Mouse (Mus musculus): Measurements from ENCODE around the gene Ctbp1. TPM values are rescaled to one million over a fixed set of nuclear protein-coding genes. Genes with fewer than 3 reads are reported as not detected.

The Ctbp1 gene
- polyA plus RNA-seq, 1 experiment: 35.7 TPM

DNA sequence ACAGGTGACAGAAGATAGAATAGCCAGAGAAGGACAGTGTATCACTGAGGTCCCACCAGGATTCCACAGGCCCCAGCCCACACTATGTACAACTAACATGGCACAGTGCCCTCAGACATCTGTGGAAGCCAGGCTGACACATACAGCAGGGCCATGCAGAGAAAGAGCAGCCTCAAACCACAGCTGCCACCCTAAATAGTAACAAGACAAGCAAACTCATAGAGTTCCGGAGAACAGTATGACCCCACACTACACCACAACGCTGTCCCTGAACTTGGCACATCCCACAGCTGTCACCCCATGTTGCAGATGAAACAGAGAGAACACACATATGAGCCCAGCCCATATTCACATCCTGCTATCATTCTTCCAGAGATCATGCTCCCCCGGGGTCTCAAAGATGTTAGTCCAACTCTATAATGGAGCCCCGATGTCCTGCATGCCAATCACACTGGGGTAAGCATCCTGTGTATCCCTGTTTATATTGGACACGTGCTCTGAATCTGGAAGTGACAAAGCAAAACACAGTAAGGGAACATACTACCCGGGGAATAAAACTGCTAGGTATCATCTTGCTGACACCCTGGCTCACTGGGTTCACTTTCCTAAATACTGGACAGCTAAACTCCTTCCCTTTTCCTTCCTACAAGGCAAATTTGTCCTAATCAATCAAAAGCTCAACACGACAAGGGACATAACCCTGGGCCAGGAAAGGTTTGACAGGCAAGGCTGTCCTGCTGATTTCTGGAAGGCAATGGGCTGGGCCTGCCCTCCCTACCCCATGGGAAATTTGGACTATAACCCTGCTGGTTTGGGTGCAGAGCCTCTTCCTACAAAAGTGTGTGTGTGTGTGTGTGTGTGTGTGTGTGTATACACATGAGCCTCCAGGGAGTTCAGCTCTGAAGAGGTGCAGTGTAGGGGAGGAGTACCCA, 1.7 kb downstream of the Ctbp1 start:
- no peak for TF ChIP-seq POLR2A (IDR thresholded peaks at IDR 0.05; ENCODE audit: control insufficient read depth, low read depth, low read length)
- TF ChIP-seq CTCF (IDR thresholded peaks at IDR 0.05; ENCODE audit: control insufficient read depth, insufficient read depth, insufficient replicate concordance, low read depth, low read length): no peak
- peak overlapping the region; percentile 96; the same call in 1 of the 2 replicates for H3K4me3 ChIP-seq (ENCODE audit: control insufficient read depth, low read depth, low read length)
- no peaks in the 10 kb centered on the region for H3K27me3 ChIP-seq (ENCODE audit: control insufficient read depth, insufficient read depth, low read length)
- no peaks in the 10 kb centered on the region for H3K36me3 ChIP-seq (ENCODE audit: control insufficient read depth, insufficient read depth, low read length)
- H3K27ac ChIP-seq (ENCODE audit: control insufficient read depth, insufficient read depth, low read depth, low read length): no peak overlapping the region; the same call in 1 of the 2 replicates
- H3K4me1 ChIP-seq (ENCODE audit: control insufficient read depth, insufficient read depth, low read length): peaks cover 13% of the 10 kb centered on the region

DNA sequence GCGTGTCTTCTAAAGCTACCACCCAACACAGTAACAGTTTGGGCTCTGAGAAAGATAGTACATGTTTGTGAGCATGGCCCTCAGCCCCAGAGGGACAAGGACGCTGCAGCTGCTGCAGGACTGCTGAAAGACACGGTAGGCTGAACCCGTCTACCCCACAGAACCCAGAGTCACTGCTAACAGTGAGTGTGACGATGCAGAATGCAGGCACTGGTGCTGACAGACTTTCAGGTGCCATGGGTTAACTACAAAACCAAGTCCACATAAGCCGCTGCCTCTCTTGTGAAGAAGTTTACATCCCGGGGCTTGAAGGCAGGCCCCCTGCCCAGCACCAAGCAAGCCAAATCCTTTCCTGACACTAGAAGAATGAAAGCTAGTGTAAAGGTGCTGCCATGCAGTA, 2.6 kb downstream of the Ctbp1 start:
- no peak overlapping the region for H3K27ac ChIP-seq (ENCODE audit: control insufficient read depth, insufficient read depth, low read depth, low read length)
- no peaks in the 10 kb centered on the region for H3K27me3 ChIP-seq (ENCODE audit: control insufficient read depth, insufficient read depth, low read length)
- H3K4me3 ChIP-seq (ENCODE audit: control insufficient read depth, low read depth, low read length): no peak overlapping the region
- no peaks in the 10 kb centered on the region; the same call in 1 of the 2 replicates for H3K36me3 ChIP-seq (ENCODE audit: control insufficient read depth, insufficient read depth, low read length)
- peaks cover 13% of the 10 kb centered on the region for H3K4me1 ChIP-seq (ENCODE audit: control insufficient read depth, insufficient read depth, low read length)
- TF ChIP-seq POLR2A (IDR thresholded peaks at IDR 0.05; ENCODE audit: control insufficient read depth, low read depth, low read length): no peak
- no peak for TF ChIP-seq CTCF (IDR thresholded peaks at IDR 0.05; ENCODE audit: control insufficient read depth, insufficient read depth, insufficient replicate concordance, low read depth, low read length)

DNA sequence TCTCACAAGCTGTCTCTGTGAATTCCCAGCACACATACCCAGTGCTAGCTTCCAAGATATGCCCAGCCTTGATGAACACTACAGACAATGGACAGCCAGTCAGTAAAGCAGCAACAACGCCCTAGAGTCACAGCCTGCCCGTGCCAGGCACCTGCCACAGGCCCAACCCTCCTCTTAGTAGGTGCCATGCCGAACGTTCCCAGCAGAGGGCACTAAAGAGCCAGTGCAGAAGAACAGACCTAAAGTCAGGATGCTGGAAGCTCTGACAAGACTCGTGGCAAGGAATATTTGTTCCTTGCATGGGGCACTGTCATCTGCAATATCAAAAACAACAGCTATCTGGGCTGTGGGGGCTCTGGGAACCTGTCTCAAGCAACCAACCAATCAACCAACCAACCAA, 4.2 kb downstream of the Ctbp1 start:
- Histone ChIP-seq H3K4me3 (ENCODE audit: control insufficient read depth, low read depth, low read length) (no peak overlapping the region), H3K27me3 (ENCODE audit: control insufficient read depth, insufficient read depth, low read length) (no peaks in the 10 kb centered on the region), H3K4me1 (ENCODE audit: control insufficient read depth, insufficient read depth, low read length) (peaks cover 13% of the 10 kb centered on the region), H3K36me3 (ENCODE audit: control insufficient read depth, insufficient read depth, low read length) (peaks cover 2% of the 10 kb centered on the region), H3K27ac (ENCODE audit: control insufficient read depth, insufficient read depth, low read depth, low read length) (no peak overlapping the region)
- TF ChIP-seq POLR2A (IDR thresholded peaks at IDR 0.05; ENCODE audit: control insufficient read depth, low read depth, low read length): no peak
- TF ChIP-seq CTCF (IDR thresholded peaks at IDR 0.05; ENCODE audit: control insufficient read depth, insufficient read depth, insufficient replicate concordance, low read depth, low read length): peak; percentile 95

DNA sequence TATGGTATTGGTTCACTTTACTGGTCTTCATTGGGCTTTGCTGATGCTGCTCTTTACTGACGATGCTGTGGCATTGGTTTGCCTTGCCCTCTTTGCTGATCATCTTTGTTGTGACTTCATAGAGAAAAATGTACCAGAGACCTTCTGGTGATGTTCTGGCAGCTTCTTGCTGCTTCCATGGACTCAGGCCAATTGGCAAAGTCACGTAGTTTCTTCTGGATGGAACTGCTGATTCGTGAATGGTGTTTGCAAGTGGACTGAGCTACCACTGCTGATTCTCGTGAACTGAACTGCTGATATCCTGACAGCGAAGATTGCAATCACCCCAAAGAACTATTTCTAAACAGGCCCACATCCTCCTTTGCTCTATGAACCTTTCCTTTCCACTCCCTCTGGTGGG, 20.4 kb downstream of the Ctbp1 start:
- H3K4me3 ChIP-seq (ENCODE audit: control insufficient read depth, low read depth, low read length): no peak overlapping the region
- H3K27me3 ChIP-seq (ENCODE audit: control insufficient read depth, insufficient read depth, low read length): no peaks in the 10 kb centered on the region
- H3K4me1 ChIP-seq (ENCODE audit: control insufficient read depth, insufficient read depth, low read length): no peaks in the 10 kb centered on the region
- H3K27ac ChIP-seq (ENCODE audit: control insufficient read depth, insufficient read depth, low read depth, low read length): no peak overlapping the region
- H3K36me3 ChIP-seq (ENCODE audit: control insufficient read depth, insufficient read depth, low read length): peaks cover 6% of the 10 kb centered on the region
- TF ChIP-seq CTCF (IDR thresholded peaks at IDR 0.05; ENCODE audit: control insufficient read depth, insufficient read depth, insufficient replicate concordance, low read depth, low read length): no peak
- TF ChIP-seq POLR2A (IDR thresholded peaks at IDR 0.05; ENCODE audit: control insufficient read depth, low read depth, low read length): no peak

DNA sequence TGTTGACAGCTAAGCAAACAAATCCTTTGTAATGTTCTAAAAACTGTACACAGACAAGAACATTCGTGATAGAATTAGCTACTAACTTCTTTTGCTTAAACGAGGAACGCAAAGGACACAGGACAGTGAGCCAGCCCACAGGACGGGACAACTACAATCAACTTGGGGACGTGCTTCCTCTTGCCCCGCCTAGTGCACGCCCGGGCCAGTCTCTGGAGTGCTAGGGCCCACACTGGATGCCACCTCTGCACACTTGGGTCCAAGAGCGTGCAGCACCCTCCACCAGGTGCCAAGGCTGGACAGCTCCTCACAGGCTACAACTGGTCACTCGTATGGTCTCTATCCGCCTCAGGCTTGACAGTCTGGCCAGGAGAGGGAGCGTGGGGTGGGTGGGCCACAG, 26.6 kb downstream of the Ctbp1 start:
- no peaks in the 10 kb centered on the region; the same call in 1 of the 2 replicates for H3K4me1 ChIP-seq (ENCODE audit: control insufficient read depth, insufficient read depth, low read length)
- no peak for TF ChIP-seq POLR2A (IDR thresholded peaks at IDR 0.05; ENCODE audit: control insufficient read depth, low read depth, low read length)
- no peak for TF ChIP-seq CTCF (IDR thresholded peaks at IDR 0.05; ENCODE audit: control insufficient read depth, insufficient read depth, insufficient replicate concordance, low read depth, low read length)
- peaks cover 2% of the 10 kb centered on the region for H3K36me3 ChIP-seq (ENCODE audit: control insufficient read depth, insufficient read depth, low read length)
- no peaks in the 10 kb centered on the region for H3K27me3 ChIP-seq (ENCODE audit: control insufficient read depth, insufficient read depth, low read length)
- H3K27ac ChIP-seq (ENCODE audit: control insufficient read depth, insufficient read depth, low read depth, low read length): no peak overlapping the region
- no peak overlapping the region for H3K4me3 ChIP-seq (ENCODE audit: control insufficient read depth, low read depth, low read length)

DNA sequence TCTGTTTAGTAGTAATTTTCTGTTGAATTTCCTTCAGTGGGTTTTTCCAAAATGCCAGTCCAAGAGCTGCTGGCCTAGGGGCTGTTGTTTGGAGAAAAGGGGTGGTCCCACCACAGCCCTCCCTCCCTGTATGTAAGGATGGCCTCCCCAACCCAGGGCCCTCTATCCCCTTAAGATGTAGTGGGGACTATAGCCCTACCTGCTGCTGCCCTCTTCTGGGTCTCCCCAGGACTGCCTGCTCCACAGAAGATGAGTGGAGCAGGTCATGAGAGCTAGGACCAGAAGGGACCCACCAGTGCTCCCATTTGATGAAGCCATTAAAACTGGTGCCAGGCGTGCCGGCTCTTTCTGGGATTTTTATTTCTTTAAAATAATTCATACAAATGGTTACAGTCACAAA, 27.4 kb downstream of the Ctbp1 start:
- peaks cover 2% of the 10 kb centered on the region for H3K36me3 ChIP-seq (ENCODE audit: control insufficient read depth, insufficient read depth, low read length)
- TF ChIP-seq CTCF (IDR thresholded peaks at IDR 0.05; ENCODE audit: control insufficient read depth, insufficient read depth, insufficient replicate concordance, low read depth, low read length) (no peak), POLR2A (IDR thresholded peaks at IDR 0.05; ENCODE audit: control insufficient read depth, low read depth, low read length) (no peak)

DNA sequence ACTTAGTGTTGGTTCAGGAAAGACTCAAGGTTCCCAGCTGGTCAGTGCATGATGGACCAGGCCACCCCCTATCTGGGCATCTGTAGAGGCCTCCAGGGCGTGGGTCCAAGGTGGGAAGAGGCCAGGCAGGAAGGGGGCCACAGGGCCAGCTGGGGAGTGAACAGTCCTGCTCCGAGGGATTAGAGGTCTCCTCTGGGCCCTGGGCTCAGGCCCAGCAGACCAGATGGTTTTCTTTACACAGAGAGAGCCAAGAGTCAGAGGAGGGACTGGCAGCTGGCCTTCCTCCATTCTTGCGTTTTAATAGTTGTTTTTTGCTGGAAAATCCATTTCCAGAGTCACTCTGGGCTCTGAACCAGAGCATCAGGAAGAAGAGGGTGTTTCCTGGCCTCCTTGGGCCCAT, 29.1 kb downstream of the Ctbp1 start:
- Histone ChIP-seq H3K4me1 (ENCODE audit: control insufficient read depth, insufficient read depth, low read length) (no peaks in the 10 kb centered on the region; the same call in 1 of the 2 replicates), H3K36me3 (ENCODE audit: control insufficient read depth, insufficient read depth, low read length) (peaks cover 2% of the 10 kb centered on the region), H3K27me3 (ENCODE audit: control insufficient read depth, insufficient read depth, low read length) (no peaks in the 10 kb centered on the region), H3K4me3 (ENCODE audit: control insufficient read depth, low read depth, low read length) (no peak overlapping the region), H3K27ac (ENCODE audit: control insufficient read depth, insufficient read depth, low read depth, low read length) (no peak overlapping the region; the same call in 1 of the 2 replicates)
- no peak for TF ChIP-seq CTCF (IDR thresholded peaks at IDR 0.05; ENCODE audit: control insufficient read depth, insufficient read depth, insufficient replicate concordance, low read depth, low read length)
- TF ChIP-seq POLR2A (IDR thresholded peaks at IDR 0.05; ENCODE audit: control insufficient read depth, low read depth, low read length): no peak

More for the DNA sequence above, 27.4 kb downstream of the Ctbp1 start:
- no peaks in the 10 kb centered on the region; the same call in 1 of the 2 replicates for H3K4me1 ChIP-seq (ENCODE audit: control insufficient read depth, insufficient read depth, low read length)
- no peak overlapping the region for H3K4me3 ChIP-seq (ENCODE audit: control insufficient read depth, low read depth, low read length)
- H3K27me3 ChIP-seq (ENCODE audit: control insufficient read depth, insufficient read depth, low read length): no peaks in the 10 kb centered on the region
- H3K27ac ChIP-seq (ENCODE audit: control insufficient read depth, insufficient read depth, low read depth, low read length): no peak overlapping the region
